Mouse (Mus musculus): ENCODE data around the gene Asrgl1. TPM values are rescaled to one million over a fixed set of nuclear protein-coding genes. Genes with fewer than 3 reads are reported as not detected.

Gene Asrgl1
- polyA plus RNA-seq, 1 experiment = 3.3 TPM

- Histone ChIP-seq H3K27ac (ENCODE audit: insufficient read depth, low read length) (no peak overlapping the region), H3K4me1 (ENCODE audit: control insufficient read depth, insufficient read depth, low read length) (no peaks in the 10 kb centered on the region), H3K4me3 (ENCODE audit: insufficient read depth, low read length) (no peak overlapping the region)
- TF ChIP-seq CTCF (IDR thresholded peaks at IDR 0.05; ENCODE audit: borderline replicate concordance, insufficient read depth, low read length) (no peak), POLR2A (IDR thresholded peaks at IDR 0.05; ENCODE audit: low read depth, low read length) (no peak)
Measured at GRCm38 (mm10) chr19:9122390-9122789, 13.0 kb downstream of the Asrgl1 start.

DNA sequence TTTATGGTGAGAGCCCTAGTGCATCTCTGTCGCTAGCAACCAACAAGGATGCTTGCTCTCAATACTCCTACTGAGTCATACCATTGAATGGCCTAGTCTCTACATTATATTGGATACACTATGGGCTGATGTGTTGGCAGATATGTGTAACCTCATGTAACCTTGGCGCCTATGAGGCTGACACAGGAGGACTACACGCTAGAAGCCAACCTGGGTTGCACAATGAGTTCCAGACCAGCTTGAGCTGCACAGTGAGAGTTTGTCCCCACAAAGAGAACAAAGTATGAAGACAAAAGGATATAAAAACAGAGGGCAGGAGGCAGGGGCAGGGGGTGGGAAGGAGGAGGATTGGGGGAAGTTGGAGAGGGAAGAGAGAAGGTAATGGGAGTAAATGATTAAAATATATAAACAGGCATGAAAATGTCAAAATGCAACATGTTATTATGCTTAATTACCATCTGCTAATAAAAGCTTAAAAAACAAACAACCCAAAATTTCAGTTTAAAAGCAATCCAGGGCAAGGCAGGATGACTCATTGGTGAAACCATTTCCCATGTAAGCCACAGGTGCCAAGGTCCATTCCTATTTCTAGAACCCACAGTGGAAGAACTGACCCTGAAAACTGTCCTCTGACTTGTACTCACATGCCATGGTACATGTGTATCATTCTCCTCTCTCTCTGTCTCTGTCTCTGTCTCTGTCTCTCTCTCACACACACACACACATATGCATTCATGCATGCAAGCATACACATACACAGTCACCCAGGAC lies 15.6 kb downstream of the Asrgl1 start:
- H3K4me1 ChIP-seq (ENCODE audit: control insufficient read depth, insufficient read depth, low read length) = no peaks in the 10 kb centered on the region
- H3K4me3 ChIP-seq (ENCODE audit: insufficient read depth, low read length) = no peak overlapping the region
- no peak overlapping the region for H3K27ac ChIP-seq (ENCODE audit: insufficient read depth, low read length)
- TF ChIP-seq POLR2A (IDR thresholded peaks at IDR 0.05; ENCODE audit: low read depth, low read length) (no peak), CTCF (IDR thresholded peaks at IDR 0.05; ENCODE audit: borderline replicate concordance, insufficient read depth, low read length) (no peak)

- H3K4me1 ChIP-seq (ENCODE audit: control insufficient read depth, insufficient read depth, low read length) = no peaks in the 10 kb centered on the region
- H3K4me3 ChIP-seq (ENCODE audit: insufficient read depth, low read length) = no peak overlapping the region
- TF ChIP-seq CTCF (IDR thresholded peaks at IDR 0.05; ENCODE audit: borderline replicate concordance, insufficient read depth, low read length) (no peak), POLR2A (IDR thresholded peaks at IDR 0.05; ENCODE audit: low read depth, low read length) (no peak)
- H3K27ac ChIP-seq (ENCODE audit: insufficient read depth, low read length) = no peak overlapping the region
Measured at GRCm38 (mm10) chr19:9117275-9117674, 18.2 kb downstream of the Asrgl1 start.

DNA sequence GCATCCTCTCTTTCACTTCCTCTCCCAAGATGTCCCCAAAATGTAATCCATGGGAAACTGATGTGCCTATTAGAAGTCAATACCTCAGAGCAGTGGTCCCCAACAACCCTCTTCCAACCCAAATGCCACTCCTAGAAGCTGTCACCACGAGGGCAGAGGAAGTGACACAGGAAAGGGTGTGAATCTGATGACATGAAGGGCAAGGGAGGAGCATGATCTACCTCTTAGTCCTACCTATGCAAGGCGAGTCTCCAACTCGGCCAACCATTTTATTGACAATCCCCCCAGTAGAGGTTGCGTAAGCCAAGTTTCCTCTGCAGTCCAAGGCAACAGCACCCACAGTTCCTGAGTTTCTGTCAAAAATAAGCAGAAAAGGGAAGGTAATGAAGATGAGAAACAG lies 19.2 kb downstream of the Asrgl1 start:
- H3K4me1 ChIP-seq (ENCODE audit: control insufficient read depth, insufficient read depth, low read length) = no peaks in the 10 kb centered on the region
- no peak overlapping the region for H3K27ac ChIP-seq (ENCODE audit: insufficient read depth, low read length)
- no peak overlapping the region for H3K4me3 ChIP-seq (ENCODE audit: insufficient read depth, low read length)
- no peak for TF ChIP-seq POLR2A (IDR thresholded peaks at IDR 0.05; ENCODE audit: low read depth, low read length)
- no peak for TF ChIP-seq CTCF (IDR thresholded peaks at IDR 0.05; ENCODE audit: borderline replicate concordance, insufficient read depth, low read length)

- 0 out of 2 replicates have a peak, but pooled peaks cover 4% of the 10 kb centered on the region for H3K4me1 ChIP-seq (ENCODE audit: control insufficient read depth, insufficient read depth, low read length)
- TF ChIP-seq POLR2A (IDR thresholded peaks at IDR 0.05; ENCODE audit: low read depth, low read length) (no peak), CTCF (IDR thresholded peaks at IDR 0.05; ENCODE audit: borderline replicate concordance, insufficient read depth, low read length) (no peak)
- no peak overlapping the region for H3K27ac ChIP-seq (ENCODE audit: insufficient read depth, low read length)
- H3K4me3 ChIP-seq (ENCODE audit: insufficient read depth, low read length) = no peak overlapping the region
Measured at GRCm38 (mm10) chr19:9112043-9112442, 23.4 kb downstream of the Asrgl1 start.

DNA sequence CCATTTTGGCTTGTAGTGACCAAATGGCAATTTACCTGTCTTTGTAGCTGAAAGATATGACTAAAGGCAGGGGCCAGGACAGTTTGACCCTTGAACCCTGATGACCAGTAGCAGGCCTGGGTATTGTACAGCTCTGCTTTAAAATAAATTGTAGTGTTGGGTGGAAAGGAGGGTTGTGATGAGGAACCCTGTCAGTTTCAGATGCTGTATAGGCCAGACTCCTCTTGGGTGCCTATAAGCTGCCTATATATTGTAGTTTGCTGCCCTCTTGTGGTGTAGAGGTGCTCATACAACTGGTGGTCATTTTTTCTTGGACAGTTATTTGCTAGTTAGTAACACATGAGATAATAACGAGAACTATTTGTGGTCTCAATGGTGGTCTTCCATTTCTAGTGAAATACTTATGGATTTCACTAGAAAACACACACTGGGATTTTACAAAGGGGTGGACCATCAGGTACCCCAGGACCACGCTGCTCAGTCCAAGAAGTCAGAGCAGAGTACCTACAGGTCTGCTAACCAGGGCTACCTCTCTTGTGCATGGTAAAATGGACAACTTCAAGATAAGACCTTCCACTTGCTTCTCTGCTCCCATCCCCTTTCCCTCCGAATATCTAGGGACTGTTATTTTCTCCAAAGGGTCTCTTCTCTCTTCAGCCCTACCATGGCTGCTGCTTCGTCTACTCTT lies 25.1 kb downstream of the Asrgl1 start:
- H3K27ac ChIP-seq (ENCODE audit: insufficient read depth, low read length) = no peak overlapping the region
- 0 out of 2 replicates have a peak, but pooled peaks cover 11% of the 10 kb centered on the region for H3K4me1 ChIP-seq (ENCODE audit: control insufficient read depth, insufficient read depth, low read length)
- TF ChIP-seq CTCF (IDR thresholded peaks at IDR 0.05; ENCODE audit: borderline replicate concordance, insufficient read depth, low read length) = no peak
- no peak for TF ChIP-seq POLR2A (IDR thresholded peaks at IDR 0.05; ENCODE audit: low read depth, low read length)
- no peak overlapping the region for H3K4me3 ChIP-seq (ENCODE audit: insufficient read depth, low read length)

DNA sequence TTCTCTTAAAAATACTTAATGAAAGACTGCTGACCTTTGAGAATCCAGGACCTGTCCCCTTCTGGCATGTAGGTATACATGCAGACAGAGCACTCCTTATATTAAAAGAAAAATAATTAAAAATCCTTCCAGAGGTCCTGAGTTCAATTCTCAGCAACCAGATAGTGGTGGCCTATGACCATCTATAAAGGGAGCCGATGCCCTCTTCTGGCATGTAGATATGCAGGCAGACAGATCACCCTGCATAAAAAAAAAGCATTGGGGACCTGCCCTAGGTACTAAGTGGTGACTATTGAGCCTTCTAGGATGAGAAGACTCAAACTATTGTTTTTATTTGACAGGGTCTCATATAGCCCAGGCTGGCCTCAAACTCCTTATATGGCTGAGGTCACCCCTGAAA lies 26.9 kb downstream of the Asrgl1 start:
- 0 out of 2 replicates have a peak, but pooled peaks cover 11% of the 10 kb centered on the region for H3K4me1 ChIP-seq (ENCODE audit: control insufficient read depth, insufficient read depth, low read length)
- H3K27ac ChIP-seq (ENCODE audit: insufficient read depth, low read length) = no peak overlapping the region
- TF ChIP-seq POLR2A (IDR thresholded peaks at IDR 0.05; ENCODE audit: low read depth, low read length) = no peak
- TF ChIP-seq CTCF (IDR thresholded peaks at IDR 0.05; ENCODE audit: borderline replicate concordance, insufficient read depth, low read length) = no peak
- no peak overlapping the region for H3K4me3 ChIP-seq (ENCODE audit: insufficient read depth, low read length)

DNA sequence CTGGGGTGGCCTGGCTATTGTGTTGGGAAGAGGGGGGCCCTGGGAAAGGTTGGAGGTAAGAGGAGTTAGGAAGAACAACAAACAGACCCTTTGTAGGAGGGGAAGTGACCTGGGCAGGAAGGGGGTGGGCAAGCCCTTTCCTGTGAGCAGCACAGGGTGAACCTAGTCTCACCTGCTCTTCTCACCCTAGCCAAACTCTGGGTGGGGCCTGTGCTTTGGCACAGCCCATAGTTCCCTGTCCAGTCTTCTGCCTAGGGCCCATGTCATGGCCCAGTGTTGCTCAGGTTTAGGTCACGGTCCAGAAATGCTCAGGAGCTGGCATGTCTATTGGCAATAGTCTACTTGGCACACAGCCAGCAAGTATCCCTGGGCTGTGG lies 28.1 kb downstream of the Asrgl1 start:
- peak overlapping the region; percentile 74 for H3K27ac ChIP-seq (ENCODE audit: insufficient read depth, low read length)

DNA sequence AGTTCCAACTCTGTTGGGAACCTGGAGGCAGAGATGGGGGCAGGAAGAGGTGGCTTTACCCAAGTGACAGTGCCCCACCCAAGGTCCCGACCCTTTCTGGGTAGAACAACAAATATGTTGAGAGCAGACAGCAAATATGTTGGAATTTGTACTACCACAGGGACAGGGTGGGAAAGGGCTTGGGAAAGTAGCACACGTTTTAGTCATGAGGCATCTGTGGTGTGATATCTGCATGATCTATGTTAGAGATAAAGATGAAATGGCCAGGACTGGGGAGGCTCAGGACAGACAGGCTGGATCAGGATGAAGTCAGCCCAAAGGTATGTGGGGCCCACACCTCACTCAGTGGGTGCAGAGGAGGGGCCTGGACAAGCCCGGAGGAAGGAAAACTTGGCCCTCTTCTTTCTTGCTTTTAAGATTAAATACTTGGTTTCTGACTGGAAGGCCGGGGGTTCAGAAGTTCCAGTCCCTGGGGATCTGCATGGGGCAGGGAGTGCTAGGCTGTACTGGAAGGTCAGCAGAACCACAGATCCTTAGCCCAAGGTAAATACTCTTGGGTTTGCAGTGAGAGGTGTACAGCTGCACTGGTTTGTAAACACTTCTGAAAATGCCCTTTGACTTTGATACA lies 28.6 kb downstream of the Asrgl1 start:
- TF ChIP-seq POLR2A (IDR thresholded peaks at IDR 0.05; ENCODE audit: low read depth, low read length) = no peak
- no peak for TF ChIP-seq CTCF (IDR thresholded peaks at IDR 0.05; ENCODE audit: borderline replicate concordance, insufficient read depth, low read length)
- Histone ChIP-seq H3K4me3 (ENCODE audit: insufficient read depth, low read length) (no peak overlapping the region), H3K4me1 (ENCODE audit: control insufficient read depth, insufficient read depth, low read length) (0 out of 2 replicates have a peak, but pooled peaks cover 11% of the 10 kb centered on the region), H3K27ac (ENCODE audit: insufficient read depth, low read length) (peak overlapping the region; percentile 74)

More for the DNA sequence above, 28.1 kb downstream of the Asrgl1 start:
- Histone ChIP-seq H3K4me3 (ENCODE audit: insufficient read depth, low read length) (no peak overlapping the region), H3K4me1 (ENCODE audit: control insufficient read depth, insufficient read depth, low read length) (0 out of 2 replicates have a peak, but pooled peaks cover 11% of the 10 kb centered on the region)
- TF ChIP-seq CTCF (IDR thresholded peaks at IDR 0.05; ENCODE audit: borderline replicate concordance, insufficient read depth, low read length) (no peak), POLR2A (IDR thresholded peaks at IDR 0.05; ENCODE audit: low read depth, low read length) (no peak)
